In genomic region chr13:28781660-28782059, GRCm38 (mm10) we compare ENCODE assay signal across 10 mouse cellular contexts.
A peak's percentile ranks its signal among the peaks of the same experiment; 100 is the strongest.
DNase-seq lines count a peak whose midpoint lies in the region; ATAC-seq lines count a peak whose summit lies in the region.
"Had no signal": no experiment of that assay in that cellular context is flagged by ENCODE, and none has a peak within 500 bp of the region (broad histone marks: within the 10 kb centered on the region; RNA-seq: fewer than 3 reads in every experiment).

No protein-coding gene starts in this region.

- H3K9ac ChIP-seq in kidney, embryonic 15.5 days: no peak overlapping the region
- no peak overlapping the region for H3K9ac ChIP-seq in hindbrain, embryonic 16.5 days (ENCODE audit: low read depth, low read length)
- H3K9ac ChIP-seq in neural tube, embryonic 12.5 days: no peak overlapping the region
- H3K9ac ChIP-seq in heart, embryonic 12.5 days: no peak overlapping the region

- 0 out of 2 replicates have a peak overlapping the region, but pooled peaks have one; percentile 1 for H3K4me2 ChIP-seq in kidney, embryonic 15.5 days
- H3K4me2 ChIP-seq in hindbrain, embryonic 16.5 days (ENCODE audit: low read length): no peak overlapping the region
- H3K4me2 ChIP-seq in neural tube, embryonic 12.5 days (replicated peaks): peak overlapping the region; percentile 39
- H3K4me2 ChIP-seq in heart, embryonic 12.5 days: no peak overlapping the region

- WGBS in kidney, embryonic 15.5 days: 25% methylated on average over 5 of the region's 5 CpGs
- WGBS in forebrain, embryonic 10.5 days: 12% methylated on average over 5 of the region's 5 CpGs
- 11% methylated on average over 5 of the region's 5 CpGs for WGBS in hindbrain, embryonic 16.5 days
- WGBS in neural tube, embryonic 12.5 days: 5% methylated on average over 5 of the region's 5 CpGs
- 31% methylated on average over 5 of the region's 5 CpGs for WGBS in heart, embryonic 12.5 days

- H3K27me3 ChIP-seq in kidney, embryonic 15.5 days: no peaks in the 10 kb centered on the region
- H3K27me3 ChIP-seq in forebrain, embryonic 10.5 days (ENCODE audit: poor library complexity, severe bottlenecking): no peaks in the 10 kb centered on the region
- no peaks in the 10 kb centered on the region for H3K27me3 ChIP-seq in hindbrain, embryonic 16.5 days (replicated peaks; ENCODE audit: control insufficient read depth, insufficient read depth, low read length)
- no peaks in the 10 kb centered on the region for H3K27me3 ChIP-seq in neural tube, embryonic 12.5 days (replicated peaks)
- H3K27me3 ChIP-seq in heart, embryonic 12.5 days (replicated peaks): no peaks in the 10 kb centered on the region

- peaks cover 22% of the 10 kb centered on the region for H3K4me1 ChIP-seq in kidney, embryonic 15.5 days
- peaks cover 80% of the 10 kb centered on the region for H3K4me1 ChIP-seq in forebrain, embryonic 10.5 days
- H3K4me1 ChIP-seq in hindbrain, embryonic 16.5 days (ENCODE audit: control insufficient read depth, insufficient read depth, low read depth, low read length): peaks cover 10% of the 10 kb centered on the region
- peaks cover 43% of the 10 kb centered on the region for H3K4me1 ChIP-seq in neural tube, embryonic 12.5 days
- peaks cover 12% of the 10 kb centered on the region for H3K4me1 ChIP-seq in heart, embryonic 12.5 days (replicated peaks)

- no peak overlapping the region for H3K4me3 ChIP-seq in kidney, embryonic 15.5 days (replicated peaks)
- peak overlapping the region; percentile 20; the same call in 1 of the 2 replicates for H3K4me3 ChIP-seq in forebrain, embryonic 10.5 days
- H3K4me3 ChIP-seq in hindbrain, embryonic 16.5 days (ENCODE audit: low read length): no peak overlapping the region
- H3K4me3 ChIP-seq in neural tube, embryonic 12.5 days: no peak overlapping the region
- no peak overlapping the region for H3K4me3 ChIP-seq in heart, embryonic 12.5 days

- no peaks in the 10 kb centered on the region for H3K9me3 ChIP-seq in kidney, embryonic 15.5 days (replicated peaks)
- no peaks in the 10 kb centered on the region for H3K9me3 ChIP-seq in forebrain, embryonic 10.5 days
- H3K9me3 ChIP-seq in hindbrain, embryonic 16.5 days (ENCODE audit: control insufficient read depth, low read length): no peaks in the 10 kb centered on the region
- no peaks in the 10 kb centered on the region for H3K9me3 ChIP-seq in neural tube, embryonic 12.5 days
- no peaks in the 10 kb centered on the region for H3K9me3 ChIP-seq in heart, embryonic 12.5 days (replicated peaks)

- peak; percentile 46 for ATAC-seq in kidney, embryonic 15.5 days (replicated peaks; ENCODE audit: low FRiP score)
- ATAC-seq in hindbrain, embryonic 16.5 days: peak; percentile 46; the same call in 1 of the 2 replicates
- 0 out of 2 replicates have a peak, but pooled peaks have one; percentile 19 for ATAC-seq in neural tube, embryonic 12.5 days (ENCODE audit: low FRiP score, low read depth)
- no peak for ATAC-seq in heart, embryonic 12.5 days (ENCODE audit: insufficient number of reproducible peaks, low FRiP score)

- H3K36me3 ChIP-seq in kidney, embryonic 15.5 days: no peaks in the 10 kb centered on the region
- H3K36me3 ChIP-seq in forebrain, embryonic 10.5 days (replicated peaks): no peaks in the 10 kb centered on the region
- no peaks in the 10 kb centered on the region for H3K36me3 ChIP-seq in hindbrain, embryonic 16.5 days (ENCODE audit: control insufficient read depth, insufficient read depth, low read length)
- H3K36me3 ChIP-seq in neural tube, embryonic 12.5 days: no peaks in the 10 kb centered on the region
- no peaks in the 10 kb centered on the region for H3K36me3 ChIP-seq in heart, embryonic 12.5 days

- DNase-seq in kidney, adult 9 months: no peak
- no peak for DNase-seq in forebrain, embryonic 10.5 days (ENCODE audit: extremely low spot score, low spot score)
- DNase-seq in T-cell, adult 2 months (ENCODE audit: low spot score): no peak
- no peak for DNase-seq in layer of hippocampus, adult 18-20 months (ENCODE audit: low spot score in 2 of 2)
- DNase-seq: heart, adult 18-20 months; kidney, postnatal 25 days had no signal

- H3K27ac ChIP-seq in kidney, embryonic 15.5 days: peak overlapping the region; percentile 38
- peak overlapping the region; percentile 90 for H3K27ac ChIP-seq in forebrain, embryonic 10.5 days
- no peak overlapping the region; the same call in 1 of the 2 replicates for H3K27ac ChIP-seq in hindbrain, embryonic 16.5 days (ENCODE audit: low read depth, low read length)
- H3K27ac ChIP-seq in neural tube, embryonic 12.5 days: peak overlapping the region; percentile 84
- no peak overlapping the region for H3K27ac ChIP-seq in heart, embryonic 12.5 days (ENCODE audit: poor library complexity, severe bottlenecking)

Comparison
In these comparisons a context has a peak if more than half of its experiments do, and no peak if none do; other contexts are left out.
1. H3K27ac ChIP-seq: peak in kidney, embryonic 15.5 days (single experiment), forebrain, embryonic 10.5 days (single experiment) and neural tube, embryonic 12.5 days (single experiment); none in hindbrain, embryonic 16.5 days (single experiment) and heart, embryonic 12.5 days (single experiment).
2. H3K4me2 ChIP-seq: peak in kidney, embryonic 15.5 days (single experiment) and neural tube, embryonic 12.5 days (single experiment); none in hindbrain, embryonic 16.5 days (single experiment) and heart, embryonic 12.5 days (single experiment).